Mouse (Mus musculus) G1E (cell line): ENCODE results near the gene Ror2. TPM values are rescaled to one million over a fixed set of nuclear protein-coding genes. Genes with fewer than 3 reads are reported as not detected.

ENCODE experiments used
- ATAC-seq: 2 replicates; pipeline ENCODE4 v1.8.0; 2016; ENCODE audit warnings: mild to moderate bottlenecking; ENCODE audit not compliant: insufficient number of reproducible peaks, poor library complexity, low FRiP score, severe bottlenecking; ENCODE audit errors: extremely low read depth
- DNase-seq: peaks from one replicate; pipeline ENCODE4 v3.0.0; 2012; ENCODE audit warnings: low spot score
- H3K27me3 ChIP-seq: 2 replicates; pipeline ENCODE4 v1.6.1; 2012; ENCODE audit warnings: mild to moderate bottlenecking, low read length, inconsistent platforms; ENCODE audit not compliant: insufficient read depth
- H3K36me3 ChIP-seq: replicated peaks from 2 replicates; pipeline ENCODE3; 2012; ENCODE audit warnings: mild to moderate bottlenecking, inconsistent platforms
- H3K4me1 ChIP-seq: 2 replicates; pipeline ENCODE4 v1.6.1; 2012; ENCODE audit warnings: low read depth, low read length, inconsistent platforms, mixed read lengths; ENCODE audit not compliant: insufficient read depth
- H3K4me3 ChIP-seq: 2 replicates; pipeline ENCODE4 v1.5.1; 2012; ENCODE audit warnings: low read depth, mild to moderate bottlenecking, inconsistent platforms, low read length, moderate library complexity, mixed read lengths
- H3K9me3 ChIP-seq: replicated peaks from 2 replicates; pipeline ENCODE4 v1.6.1; 2012; ENCODE audit warnings: inconsistent platforms
- CTCF ChIP-seq: IDR thresholded peaks from 2 replicates; pipeline ENCODE4 v1.5.1; 2012; ENCODE audit warnings: low read depth, low read length, inconsistent platforms, mixed read lengths
- GATA1 ChIP-seq: IDR thresholded peaks from 2 replicates; pipeline ENCODE4 v1.6.1; 2012; ENCODE audit warnings: borderline replicate concordance, low read length, inconsistent platforms, mixed read lengths
- GATA2 ChIP-seq: IDR thresholded peaks from 2 replicates; pipeline ENCODE4 v1.6.1; 2012; ENCODE audit warnings: low read depth, low read length, inconsistent platforms, borderline replicate concordance
- POLR2AphosphoS5 ChIP-seq: IDR thresholded peaks from 2 replicates; pipeline ENCODE4 v1.6.1; 2012; ENCODE audit warnings: low read depth, low read length, inconsistent platforms; ENCODE audit not compliant: insufficient replicate concordance
- TAL1 ChIP-seq: conservative IDR thresholded peaks from 2 replicates; pipeline ENCODE4 v1.6.1; 2012; ENCODE audit warnings: low read depth, low read length, inconsistent platforms, mixed read lengths
- polyA plus RNA-seq: library from polyadenylated mRNA; stranded (reverse); fragments of >175 nt; gene quantifications from 2 replicates; pipeline ENCODE4 v1.2.3, GENCODE M21; 2012
- total RNA-seq, 2 experiments: library from RNA; stranded (forward) in 1 of 2; stranded (reverse) in 1 of 2; fragments of 200-1000 nt in 1 of 2; fragments of >200 nt in 1 of 2; fragmentation: Nextera tagmentation in 1 of 2; gene quantifications; 2 replicates each; pipeline ENCODE4 v1.2.3; 2014 to 2017

Ror2 gene
- total and polyA plus RNA-seq, 3 experiments: not detected

GRCm38 (mm10) chr13:53194306-53194705 lies 91.6 kb downstream of the Ror2 start:
- DNase-seq: no peak

GRCm38 (mm10) chr13:53193713-53194112 lies 92.2 kb downstream of the Ror2 start:
- DNase-seq (no peak), ATAC-seq (no peak)
- Histone ChIP-seq H3K27me3 (no peaks in the 10 kb centered on the region), H3K36me3 (no peaks in the 10 kb centered on the region), H3K4me1 (no peaks in the 10 kb centered on the region), H3K9me3 (peaks cover 80% of the 10 kb centered on the region), H3K4me3 (no peak overlapping the region)
- no peak for TF ChIP-seq POLR2AphosphoS5
- no peak for TF ChIP-seq TAL1
- TF ChIP-seq CTCF: no peak
- TF ChIP-seq GATA1: no peak
- TF ChIP-seq GATA2: no peak

More at GRCm38 (mm10) chr13:53194306-53194705, 91.6 kb downstream of the Ror2 start:
- ATAC-seq: no peak
- TF ChIP-seq POLR2AphosphoS5 (no peak), GATA2 (no peak), TAL1 (no peak), CTCF (no peak), GATA1 (no peak)
- H3K27me3 ChIP-seq: no peaks in the 10 kb centered on the region
- H3K9me3 ChIP-seq: peaks cover 83% of the 10 kb centered on the region
- no peak overlapping the region for H3K4me3 ChIP-seq
- no peaks in the 10 kb centered on the region for H3K36me3 ChIP-seq
- H3K4me1 ChIP-seq: no peaks in the 10 kb centered on the region

- no peak for DNase-seq
- Histone ChIP-seq H3K4me1 (no peaks in the 10 kb centered on the region), H3K27me3 (no peaks in the 10 kb centered on the region), H3K9me3 (peaks cover 77% of the 10 kb centered on the region), H3K36me3 (no peaks in the 10 kb centered on the region), H3K4me3 (no peak overlapping the region)
- no peak for ATAC-seq
- no peak for TF ChIP-seq TAL1
- TF ChIP-seq CTCF: no peak
- TF ChIP-seq GATA1: no peak
- no peak for TF ChIP-seq POLR2AphosphoS5
- no peak for TF ChIP-seq GATA2
These were observed 93.6 kb downstream of the Ror2 start for GRCm38 (mm10) chr13:53192286-53192685.

GRCm38 (mm10) chr13:53191657-53192056 lies 94.3 kb downstream of the Ror2 start:
- TF ChIP-seq TAL1 (no peak), GATA1 (no peak), GATA2 (no peak), CTCF (no peak), POLR2AphosphoS5 (no peak)
- Histone ChIP-seq H3K36me3 (no peaks in the 10 kb centered on the region), H3K4me3 (no peak overlapping the region), H3K9me3 (peaks cover 77% of the 10 kb centered on the region), H3K4me1 (no peaks in the 10 kb centered on the region), H3K27me3 (no peaks in the 10 kb centered on the region)
- no peak for ATAC-seq
- DNase-seq: no peak

GRCm38 (mm10) chr13:53188935-53189334 lies 97.0 kb downstream of the Ror2 start:
- no peak for TF ChIP-seq CTCF
- no peak for TF ChIP-seq GATA2
- TF ChIP-seq TAL1: no peak
- no peak for TF ChIP-seq POLR2AphosphoS5
- TF ChIP-seq GATA1: no peak
- H3K9me3 ChIP-seq: peaks cover 72% of the 10 kb centered on the region

GRCm38 (mm10) chr13:53184858-53185257 lies 101.1 kb downstream of the Ror2 start:
- no peak for TF ChIP-seq GATA2
- no peak for TF ChIP-seq GATA1
- no peak for TF ChIP-seq CTCF
- no peak for TF ChIP-seq TAL1
- no peak for TF ChIP-seq POLR2AphosphoS5
- DNase-seq (no peak), ATAC-seq (no peak)
- no peaks in the 10 kb centered on the region for H3K4me1 ChIP-seq
- H3K27me3 ChIP-seq: no peaks in the 10 kb centered on the region
- no peaks in the 10 kb centered on the region for H3K36me3 ChIP-seq
- H3K4me3 ChIP-seq: no peak overlapping the region
- H3K9me3 ChIP-seq: peaks cover 71% of the 10 kb centered on the region

More at GRCm38 (mm10) chr13:53188935-53189334, 97.0 kb downstream of the Ror2 start:
- DNase-seq (no peak), ATAC-seq (no peak)
- Histone ChIP-seq H3K4me1 (no peaks in the 10 kb centered on the region), H3K27me3 (no peaks in the 10 kb centered on the region), H3K36me3 (no peaks in the 10 kb centered on the region), H3K4me3 (no peak overlapping the region)
